Mouse (Mus musculus) ES-E14 (cell line): ENCODE data around the gene Ciart. TPM values are rescaled to one million over a fixed set of nuclear protein-coding genes. Genes with fewer than 3 reads are reported as not detected.
"Not testable (repeated sequence)": the region's sequence is repeated elsewhere in the genome, so short reads cannot be mapped to it uniquely, and the experiment has no call there.

ENCODE experiments used
- DNase-seq: peaks from one replicate; pipeline ENCODE4 v3.0.0-alpha.2; 2013; ENCODE audit warnings: low read depth, low spot score
- H3K27ac ChIP-seq: 2 replicates; pipeline ENCODE4 v1.5.1; 2012; ENCODE audit warnings: low read depth, mild to moderate bottlenecking, low read length, moderate library complexity, mixed read lengths; ENCODE audit not compliant: poor library complexity, insufficient read depth, severe bottlenecking
- H3K36me3 ChIP-seq: 2 replicates; pipeline ENCODE4 v1.6.1; 2012; ENCODE audit warnings: mild to moderate bottlenecking, low read length, moderate library complexity, mixed read lengths; ENCODE audit not compliant: control insufficient read depth, poor library complexity, insufficient read depth, severe bottlenecking
- H3K4me1 ChIP-seq, 2 experiments: fragments of 150-350 bp in 1 of 2; sonication (generic) in 1 of 2; 2 replicates each; pipeline ENCODE4 v1.6.1; 2012; ENCODE audit warnings: low read length in 2 of 2, mild to moderate bottlenecking in 1 of 2, mixed read lengths in 1 of 2; ENCODE audit not compliant: control insufficient read depth in 2 of 2, insufficient read depth in 2 of 2, poor library complexity in 1 of 2
- H3K4me3 ChIP-seq, 2 experiments: fragments of 150-350 bp in 1 of 2; sonication (generic) in 1 of 2; 2 replicates each; pipeline ENCODE4 v1.5.1; 2012; ENCODE audit warnings: low read length in 2 of 2, low read depth in 1 of 2, mild to moderate bottlenecking in 1 of 2, mixed read lengths in 1 of 2; ENCODE audit not compliant: insufficient read depth in 1 of 2, poor library complexity in 1 of 2, severe bottlenecking in 1 of 2
- H3K9ac ChIP-seq: 2 replicates; pipeline ENCODE4 v1.6.1; 2012; ENCODE audit warnings: low read depth, mild to moderate bottlenecking, low read length, mixed read lengths; ENCODE audit not compliant: poor library complexity, insufficient read depth, severe bottlenecking
- H3K9me3 ChIP-seq: fragments of 150-350 bp; sonication (generic); 2 replicates; pipeline ENCODE4 v1.6.1; 2012; ENCODE audit warnings: low read depth, mild to moderate bottlenecking, low read length; ENCODE audit not compliant: control insufficient read depth, insufficient read depth
- CHD2 ChIP-seq: IDR thresholded peaks from 2 replicates; pipeline ENCODE4 v1.6.1; 2014; ENCODE audit warnings: mild to moderate bottlenecking, low read depth, low read length, inconsistent platforms
- HCFC1 ChIP-seq: IDR thresholded peaks from 2 replicates; pipeline ENCODE4 v1.6.1; 2012; ENCODE audit warnings: low read length, inconsistent platforms, borderline replicate concordance; ENCODE audit not compliant: insufficient read depth
- MAFK ChIP-seq: IDR thresholded peaks from 2 replicates; pipeline ENCODE4 v1.6.1; 2014; ENCODE audit warnings: mild to moderate bottlenecking, low read depth, low read length, inconsistent platforms; ENCODE audit not compliant: insufficient read depth
- ZC3H11A ChIP-seq: IDR thresholded peaks from 2 replicates; pipeline ENCODE4 v1.6.1; 2012; ENCODE audit warnings: low read depth, mild to moderate bottlenecking, inconsistent platforms, low read length, borderline replicate concordance
- ZNF384 ChIP-seq: IDR thresholded peaks from 2 replicates; pipeline ENCODE4 v1.6.1; 2012; ENCODE audit warnings: low read depth, low read length, inconsistent platforms
- in situ Hi-C, 2 experiments: fragments of 600-800 bp; cut with MboI; formaldehyde crosslinking; loops; one replicate each; pipeline ENCODE4 v1.15.1; 2025; ENCODE audit warnings: low sequenced_read_pairs in 2 of 2, inconsistent platforms in 1 of 2; ENCODE audit not compliant: unreplicated experiment in 2 of 2
- total RNA-seq: library from RNA; depleted of rRNA; stranded (reverse); fragments of 300-350 nt; gene quantifications from 2 replicates; pipeline ENCODE4 v1.2.3, GENCODE M21; 2012

Gene Ciart
- total RNA-seq, 1 experiment, result 8.6 TPM

DNA sequence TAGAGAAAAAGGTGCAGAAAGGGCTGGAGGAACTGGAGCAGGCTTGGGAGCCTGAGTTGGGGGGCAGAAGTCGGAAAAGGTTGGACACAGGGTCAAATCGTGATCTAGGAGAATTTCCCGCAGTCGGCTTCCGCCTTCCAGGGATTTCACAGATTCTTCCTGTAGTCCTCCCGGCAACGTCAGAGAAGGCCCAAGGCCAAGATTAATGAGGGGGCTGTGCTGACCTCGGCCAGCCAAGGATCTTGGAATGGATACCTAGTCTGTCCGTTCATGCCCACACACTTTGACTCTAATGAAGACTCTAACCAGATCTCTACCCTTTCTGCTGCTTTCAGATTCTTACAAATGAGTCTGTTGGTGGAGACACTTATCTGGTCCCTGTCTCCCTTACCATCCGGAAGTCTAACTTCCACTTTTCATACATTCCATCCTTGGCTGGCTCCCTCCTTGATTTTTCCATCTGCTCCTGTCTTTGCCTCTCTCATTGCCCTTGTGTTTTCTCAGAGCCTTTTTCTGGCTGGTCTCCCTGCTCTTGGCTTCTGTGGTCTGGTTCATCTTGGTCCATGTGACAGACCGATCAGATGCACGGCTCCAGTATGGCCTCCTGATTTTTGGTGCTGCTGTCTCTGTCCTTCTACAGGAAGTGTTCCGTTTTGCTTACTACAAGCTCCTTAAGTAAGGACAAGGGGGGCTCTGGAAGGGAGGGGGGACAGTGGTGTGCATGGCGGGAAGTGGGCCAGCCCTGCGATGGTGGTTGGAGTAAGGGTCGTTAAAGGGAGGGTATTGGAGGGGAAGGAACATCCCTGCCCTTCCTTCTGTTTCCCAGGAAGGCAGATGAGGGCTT, 12.5 kb upstream of the Ciart start:
- Histone ChIP-seq H3K4me1 (peaks cover 12% of the 10 kb centered on the region in 2 experiments), H3K4me3 (peak overlapping the region; percentile 94 to 95), H3K9me3 (no peaks in the 10 kb centered on the region), H3K9ac (peak overlapping the region; percentile 93), H3K36me3 (peaks cover 6% of the 10 kb centered on the region), H3K27ac (no peak overlapping the region)
- no peak for DNase-seq
- in situ Hi-C loops, result no loop called here
- TF ChIP-seq CHD2, result no peak

DNA sequence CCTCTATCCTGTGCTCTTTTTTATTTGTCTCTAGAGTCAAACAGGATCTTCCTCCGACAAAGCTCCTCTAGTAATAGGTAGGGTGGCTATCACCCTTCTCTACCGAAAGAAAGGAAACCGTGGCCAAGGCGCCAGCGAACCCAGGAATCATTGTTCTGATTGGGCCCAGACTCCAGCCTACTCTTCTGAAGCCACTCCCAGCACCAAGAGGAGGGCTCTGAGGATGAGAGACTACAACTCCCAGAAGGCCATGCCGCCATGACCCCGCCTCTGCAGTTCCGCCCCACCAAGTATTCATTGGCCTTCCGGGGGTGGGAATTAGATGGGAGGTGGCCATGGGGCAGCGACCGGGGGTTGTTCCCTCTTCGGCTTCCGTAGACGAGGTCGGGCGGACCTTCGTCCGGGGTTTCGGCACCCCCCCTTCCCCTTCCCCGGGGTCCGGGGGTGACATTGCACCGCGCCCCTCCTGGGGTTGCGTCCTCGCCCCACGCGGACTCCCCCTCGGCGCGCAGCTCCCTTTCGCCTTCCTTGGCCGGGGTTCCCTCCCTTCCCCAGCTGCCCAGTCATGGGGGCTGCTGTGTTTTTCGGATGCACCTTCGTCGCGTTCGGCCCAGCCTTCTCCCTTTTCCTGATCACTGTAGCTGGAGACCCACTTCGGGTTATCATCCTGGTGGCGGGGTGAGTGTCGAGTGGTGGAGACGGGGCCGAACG, 11.7 kb upstream of the Ciart start, which contains the start of gene Aph1a:
TSS of gene Aph1a (plus strand) at position 364 of the 711 bp plus-strand sequence.
- Histone ChIP-seq H3K9ac (peak within 1 kb of the TSS; percentile 93), H3K4me3 (peak within 1 kb of the TSS; percentile 94 to 95), H3K4me1 (peaks cover 12 to 14% of the 10 kb centered on the region in 2 experiments)
- in situ Hi-C loops, H3K9me3 ChIP-seq, H3K27ac ChIP-seq, H3K36me3 ChIP-seq: not testable (repeated sequence)
- peak; percentile 95 for DNase-seq
- TF ChIP-seq HCFC1, result peak; percentile 94

GRCm38 (mm10) chr3:95893126-95893525, 11.1 kb upstream of the Ciart start:
- H3K27ac ChIP-seq, result no peak overlapping the region
- peak overlapping the region in 1 of 2 experiments; percentile 53; a peak in 2 of 4 replicates for H3K4me3 ChIP-seq
- DNase-seq, result no peak
- H3K36me3 ChIP-seq, result peaks cover 6% of the 10 kb centered on the region
- in situ Hi-C loops, result no loop called here
- no peak for TF ChIP-seq CHD2
- no peak for TF ChIP-seq HCFC1
- TF ChIP-seq ZC3H11A, result no peak
- no peak for TF ChIP-seq ZNF384
- no peak for TF ChIP-seq MAFK
- peaks cover 12 to 14% of the 10 kb centered on the region in 2 experiments for H3K4me1 ChIP-seq
- no peak overlapping the region; the same call in 1 of the 2 replicates for H3K9ac ChIP-seq
- no peaks in the 10 kb centered on the region for H3K9me3 ChIP-seq

DNA sequence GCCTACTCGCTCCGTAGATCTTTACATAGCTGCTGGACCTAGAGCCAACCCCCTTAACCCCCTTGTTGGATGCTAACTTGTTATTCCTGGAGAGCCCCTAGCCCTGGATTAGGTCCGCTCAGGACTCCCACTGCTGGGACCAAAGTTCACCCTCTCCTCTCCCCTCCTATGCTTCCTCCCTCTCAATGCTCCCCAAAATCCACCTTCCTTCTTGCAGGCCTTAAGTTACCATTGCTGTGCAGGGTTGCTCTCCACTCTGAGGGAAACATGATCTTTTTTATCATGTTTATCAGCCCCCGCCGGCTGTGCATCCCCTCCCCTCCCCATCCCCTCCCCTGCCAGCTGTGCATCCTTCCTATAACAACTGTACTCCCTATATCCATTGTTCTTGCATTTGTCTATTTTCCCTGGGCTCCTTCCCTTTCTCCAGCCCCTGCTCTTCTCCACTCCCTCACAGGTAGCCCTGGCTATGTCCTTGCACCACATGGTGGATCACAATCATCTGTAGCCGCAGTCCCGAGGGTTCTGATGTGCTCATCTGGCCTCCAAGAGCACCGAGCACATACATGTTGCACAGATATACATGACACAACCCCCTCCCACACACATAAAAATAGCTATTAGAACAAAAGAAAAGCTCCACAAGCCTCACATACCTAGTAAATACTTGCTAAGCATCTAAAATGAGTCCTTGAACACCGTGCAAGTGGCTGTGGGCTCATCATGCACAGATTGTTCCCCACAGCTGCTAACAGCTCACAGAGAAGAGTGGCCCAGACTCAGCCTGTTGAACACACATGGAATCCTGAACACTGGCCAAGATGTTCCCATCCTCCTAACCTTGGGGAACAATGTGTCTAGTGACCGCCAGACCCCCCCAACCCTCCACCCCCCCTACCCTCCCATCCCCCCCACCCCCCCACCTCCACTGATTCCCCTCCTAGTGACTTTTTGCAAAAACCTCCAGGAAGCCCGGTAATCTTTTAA, 10.3 kb upstream of the Ciart start:
- Histone ChIP-seq H3K9me3 (no peaks in the 10 kb centered on the region), H3K27ac (peak overlapping the region; percentile 71; the same call in 1 of the 2 replicates), H3K4me3 (peak overlapping the region; percentile 52 to 63; a peak in 3 of 4 replicates), H3K9ac (no peak overlapping the region; the same call in 1 of the 2 replicates), H3K36me3 (peaks cover 2% of the 10 kb centered on the region), H3K4me1 (peaks cover 12 to 14% of the 10 kb centered on the region in 2 experiments)
- TF ChIP-seq MAFK (no peak), ZNF384 (no peak), ZC3H11A (no peak), CHD2 (no peak), HCFC1 (no peak)
- no peak for DNase-seq
- in situ Hi-C loops, result no loop called here
